26 mouse cellular contexts compared by ENCODE assay signal in genomic region chr16:40369677-40370076, GRCm38 (mm10).
A peak's percentile ranks its signal among the peaks of the same experiment; 100 is the strongest.
DNase-seq lines count a peak whose midpoint lies in the region; ATAC-seq and TF ChIP-seq lines count a peak whose summit lies in the region.
"Had no signal": no experiment of that assay in that cellular context is flagged by ENCODE, and none has a peak within 500 bp of the region (broad histone marks: within the 10 kb centered on the region; RNA-seq: fewer than 3 reads in every experiment).

No protein-coding gene starts in this region.

- H3K4me1 ChIP-seq in forebrain, embryonic 14.5 days (ENCODE audit: control insufficient read depth, insufficient read depth, low read length) = peaks cover 9% of the 10 kb centered on the region; the same call in 1 of the 2 replicates
- no peaks in the 10 kb centered on the region for H3K4me1 ChIP-seq in forebrain, embryonic 10.5 days
- H3K4me1 ChIP-seq in forebrain, postnatal 0 days (ENCODE audit: insufficient read depth) = 0 out of 2 replicates have a peak, but pooled peaks cover 6% of the 10 kb centered on the region
- H3K4me1 ChIP-seq: embryonic facial prominence, embryonic 10.5 days; embryonic facial prominence, embryonic 13.5 days; heart, embryonic 12.5 days; heart, embryonic 15.5 days; hindbrain, embryonic 10.5 days had no signal

- H3K9me3 ChIP-seq in forebrain, embryonic 14.5 days (replicated peaks; ENCODE audit: control insufficient read depth, low read length) = no peaks in the 10 kb centered on the region
- no peaks in the 10 kb centered on the region for H3K9me3 ChIP-seq in forebrain, embryonic 10.5 days
- H3K9me3 ChIP-seq in forebrain, postnatal 0 days (ENCODE audit: low read length) = no peaks in the 10 kb centered on the region
- H3K9me3 ChIP-seq: embryonic facial prominence, embryonic 10.5 days; embryonic facial prominence, embryonic 13.5 days; heart, embryonic 12.5 days; heart, embryonic 15.5 days; hindbrain, embryonic 10.5 days had no signal

- DNase-seq in forebrain, embryonic 14.5 days (ENCODE audit: low spot score) = peak; percentile 59
- DNase-seq in forebrain, embryonic 10.5 days (ENCODE audit: extremely low spot score, low spot score) = no peak
- DNase-seq in layer of hippocampus, adult 2 months (ENCODE audit: low spot score in 2 of 2) = no peak
- no peak for DNase-seq in layer of hippocampus, adult 8-10 months (ENCODE audit: low spot score in 2 of 2)
- peak; percentile 65 for DNase-seq in brain, embryonic 14.5 days (ENCODE audit: low read depth)
- peak; percentile 27 for DNase-seq in forebrain, postnatal 0 days
- DNase-seq in frontal cortex, postnatal 36 days (ENCODE audit: low spot score in 2 of 2) = no peak
- DNase-seq: adrenal gland, adult 2 months; adrenal gland, postnatal 14 days; cerebellum, adult 18-20 months; cerebellum, adult 9-10 months; embryo, embryonic 11 days; gastrocnemius, postnatal 25 days; heart, adult 18-20 months; heart, postnatal 10 days; heart, postnatal 36 days; kidney, adult 11 months; kidney, adult 8-10 months had no signal

- H3K4me3 ChIP-seq in forebrain, embryonic 14.5 days (ENCODE audit: low read depth, low read length) = no peak overlapping the region
- no peak overlapping the region for H3K4me3 ChIP-seq in forebrain, embryonic 10.5 days
- no peak overlapping the region for H3K4me3 ChIP-seq in layer of hippocampus, adult 2 months
- no peak overlapping the region for H3K4me3 ChIP-seq in forebrain, postnatal 0 days (ENCODE audit: low read depth, low read length)
- H3K4me3 ChIP-seq: embryonic facial prominence, embryonic 10.5 days; embryonic facial prominence, embryonic 13.5 days; erythroblast, embryonic 14.5 days; heart, embryonic 12.5 days; heart, embryonic 15.5 days; hindbrain, embryonic 10.5 days had no signal

- H3K9ac ChIP-seq in forebrain, embryonic 14.5 days (ENCODE audit: low read length) = no peak overlapping the region
- H3K9ac ChIP-seq in forebrain, postnatal 0 days = no peak overlapping the region
- H3K9ac ChIP-seq: embryonic facial prominence, embryonic 13.5 days; heart, embryonic 12.5 days; heart, embryonic 15.5 days; hindbrain, embryonic 14.5 days had no signal

- no peak overlapping the region for H3K4me2 ChIP-seq in forebrain, embryonic 14.5 days (ENCODE audit: low read length)
- no peak overlapping the region for H3K4me2 ChIP-seq in forebrain, postnatal 0 days (ENCODE audit: low read depth)
- H3K4me2 ChIP-seq: embryonic facial prominence, embryonic 13.5 days; heart, embryonic 12.5 days; heart, embryonic 15.5 days; hindbrain, embryonic 14.5 days had no signal

- no peaks in the 10 kb centered on the region for H3K27me3 ChIP-seq in forebrain, embryonic 14.5 days (replicated peaks; ENCODE audit: control insufficient read depth, insufficient read depth, low read length)
- H3K27me3 ChIP-seq in forebrain, embryonic 10.5 days (ENCODE audit: poor library complexity, severe bottlenecking) = no peaks in the 10 kb centered on the region
- no peaks in the 10 kb centered on the region for H3K27me3 ChIP-seq in forebrain, postnatal 0 days (ENCODE audit: insufficient read depth, low read length)
- H3K27me3 ChIP-seq: embryonic facial prominence, embryonic 13.5 days; heart, embryonic 12.5 days; heart, embryonic 15.5 days had no signal

- no peak for TF ChIP-seq POLR2A in brain, embryonic 14.5 days (IDR thresholded peaks at IDR 0.05; ENCODE audit: borderline replicate concordance, extremely low read depth, insufficient read depth, insufficient read length, poor library complexity, severe bottlenecking)

- no peak overlapping the region for H3K27ac ChIP-seq in forebrain, embryonic 14.5 days (ENCODE audit: low read depth, low read length)
- no peak overlapping the region for H3K27ac ChIP-seq in forebrain, embryonic 10.5 days
- peak overlapping the region; percentile 39; the same call in 1 of the 2 replicates for H3K27ac ChIP-seq in layer of hippocampus, adult 2 months
- H3K27ac ChIP-seq in forebrain, postnatal 0 days (ENCODE audit: low read depth, low read length) = no peak overlapping the region
- H3K27ac ChIP-seq: embryonic facial prominence, embryonic 10.5 days; embryonic facial prominence, embryonic 13.5 days; heart, embryonic 15.5 days; hindbrain, embryonic 10.5 days; hindbrain, embryonic 14.5 days had no signal

- TF ChIP-seq CTCF in layer of hippocampus, adult 2 months (conservative IDR thresholded peaks at IDR 0.05) = no peak
- no peak for TF ChIP-seq CTCF in brain, embryonic 14.5 days (IDR thresholded peaks at IDR 0.05; ENCODE audit: borderline replicate concordance, extremely low read depth, insufficient read depth, insufficient read length)
- TF ChIP-seq CTCF in forebrain, postnatal 0 days (IDR thresholded peaks at IDR 0.05; ENCODE audit: low read depth) = no peak

- H3K36me3 ChIP-seq in forebrain, embryonic 14.5 days (ENCODE audit: control insufficient read depth, insufficient read depth, low read length) = no peaks in the 10 kb centered on the region
- no peaks in the 10 kb centered on the region for H3K36me3 ChIP-seq in forebrain, embryonic 10.5 days (replicated peaks)
- H3K36me3 ChIP-seq in forebrain, postnatal 0 days (ENCODE audit: insufficient read depth) = no peaks in the 10 kb centered on the region
- H3K36me3 ChIP-seq: embryonic facial prominence, embryonic 10.5 days; embryonic facial prominence, embryonic 13.5 days; heart, embryonic 12.5 days; heart, embryonic 15.5 days; hindbrain, embryonic 10.5 days had no signal

- 78% methylated on average over 5 of the region's 5 CpGs for WGBS in forebrain, embryonic 14.5 days
- 87% methylated on average over 5 of the region's 5 CpGs for WGBS in forebrain, embryonic 10.5 days
- WGBS in forebrain, postnatal 0 days = 60% methylated on average over 5 of the region's 5 CpGs

- peak; percentile 68; the same call in 1 of the 2 replicates for ATAC-seq in forebrain, embryonic 14.5 days
- ATAC-seq in forebrain, postnatal 0 days = peak; percentile 48
- ATAC-seq: CD4-positive, CD25-positive, alpha-beta regulatory T cell, adult 4 months had no signal

Comparison
In these comparisons a context has a peak if more than half of its experiments do, and no peak if none do; other contexts are left out.
1. DNase-seq: peak in forebrain, embryonic 14.5 days (single experiment), brain, embryonic 14.5 days (single experiment) and forebrain, postnatal 0 days (single experiment); none in forebrain, embryonic 10.5 days (single experiment), layer of hippocampus, adult 2 months (0 of 2), layer of hippocampus, adult 8-10 months (0 of 2) and frontal cortex, postnatal 36 days (0 of 2).